Mouse (Mus musculus) T-helper 17 cell (primary cell): ENCODE measurements around the gene Asgr1.

Experiments
- in situ Hi-C, 2 experiments: fragments of 300-600 bp; cut with MboI, MseI; formaldehyde crosslinking; loops; 1 replicate in 1 of 2; 2 replicates in 1 of 2; pipeline ENCODE4 v1.15.1; 2025; ENCODE audit warnings: high pct_unique_total_duplicates in 2 of 2

Asgr1 gene

GRCm38 (mm10) chr11:70059930-70060329 lies 6.0 kb downstream of the Asgr1 start:
- in situ Hi-C loops = loop anchor here in 1 of 2 experiments (5.0 to 10.0 kb wide), 2 partner anchors 115 to 137 kb away; no protein-coding TSS in a partner anchor

- in situ Hi-C loops = no loop called here
Observed at GRCm38 (mm10) chr11:70063053-70063452, 9.2 kb downstream of the Asgr1 start.

GRCm38 (mm10) chr11:70066701-70067100 lies 12.8 kb downstream of the Asgr1 start:
- in situ Hi-C loops = no loop called here

- in situ Hi-C loops = no loop called here
Observed at GRCm38 (mm10) chr11:70068245-70068644, 14.4 kb downstream of the Asgr1 start.

- in situ Hi-C loops = loop anchor here in 1 of 2 experiments (5.0 kb wide), 1 partner anchor 97 kb away; no protein-coding TSS in a partner anchor
Observed at GRCm38 (mm10) chr11:70070057-70070456, 16.2 kb downstream of the Asgr1 start.

DNA sequence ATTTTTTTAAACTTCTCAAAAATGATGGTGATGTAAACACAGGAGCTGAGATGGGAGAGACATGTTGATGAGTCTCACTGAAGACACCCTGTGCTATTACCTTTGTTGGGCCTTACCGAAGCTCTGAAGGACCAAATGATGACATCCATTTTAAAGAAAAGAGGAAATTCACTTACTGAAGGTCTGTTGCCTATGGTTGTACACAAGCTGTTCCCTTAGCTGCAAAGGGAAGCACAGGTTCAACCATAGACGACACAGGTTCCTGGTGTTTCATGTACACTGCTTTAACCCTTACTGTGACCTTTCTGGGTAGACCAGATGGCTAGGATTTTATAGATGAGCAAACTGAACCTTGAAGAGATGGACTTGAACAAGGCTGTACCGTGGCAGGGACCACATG lies 16.7 kb downstream of the Asgr1 start:
- in situ Hi-C loops = loop anchor here in 1 of 2 experiments (5.0 kb wide), 1 partner anchor 97 kb away; no protein-coding TSS in a partner anchor

- in situ Hi-C loops = loop anchor here in 1 of 2 experiments (5.0 kb wide), 1 partner anchor 93 kb away; no protein-coding TSS in a partner anchor
Observed at GRCm38 (mm10) chr11:70074379-70075071, 20.6 kb downstream of the Asgr1 start.

GRCm38 (mm10) chr11:70075581-70075980 lies 21.7 kb downstream of the Asgr1 start:
- in situ Hi-C loops = no loop called here

GRCm38 (mm10) chr11:70077441-70077840 lies 23.6 kb downstream of the Asgr1 start:
- in situ Hi-C loops = no loop called here

DNA sequence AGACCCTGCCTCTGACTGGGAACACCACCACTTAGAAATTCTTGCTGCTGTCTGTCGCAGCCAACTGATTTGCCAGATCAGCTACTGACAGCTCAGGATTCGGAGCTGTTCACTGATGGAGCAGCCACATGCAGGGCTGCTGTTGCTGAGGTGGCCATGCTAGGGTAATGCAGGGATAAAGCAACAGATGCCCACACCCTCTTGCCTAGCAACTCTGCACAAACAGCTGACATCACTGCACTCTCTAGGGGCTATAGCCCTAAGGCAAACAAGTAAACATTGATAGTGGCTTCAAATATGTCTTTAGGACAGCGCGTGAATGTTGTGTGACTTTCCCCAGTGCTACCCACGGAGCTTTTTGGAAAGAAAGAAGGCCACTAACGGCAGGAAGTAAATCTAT lies 25.3 kb downstream of the Asgr1 start:
- in situ Hi-C loops = no loop called here

GRCm38 (mm10) chr11:70079928-70080327 lies 26.0 kb downstream of the Asgr1 start:
- in situ Hi-C loops = no loop called here

DNA sequence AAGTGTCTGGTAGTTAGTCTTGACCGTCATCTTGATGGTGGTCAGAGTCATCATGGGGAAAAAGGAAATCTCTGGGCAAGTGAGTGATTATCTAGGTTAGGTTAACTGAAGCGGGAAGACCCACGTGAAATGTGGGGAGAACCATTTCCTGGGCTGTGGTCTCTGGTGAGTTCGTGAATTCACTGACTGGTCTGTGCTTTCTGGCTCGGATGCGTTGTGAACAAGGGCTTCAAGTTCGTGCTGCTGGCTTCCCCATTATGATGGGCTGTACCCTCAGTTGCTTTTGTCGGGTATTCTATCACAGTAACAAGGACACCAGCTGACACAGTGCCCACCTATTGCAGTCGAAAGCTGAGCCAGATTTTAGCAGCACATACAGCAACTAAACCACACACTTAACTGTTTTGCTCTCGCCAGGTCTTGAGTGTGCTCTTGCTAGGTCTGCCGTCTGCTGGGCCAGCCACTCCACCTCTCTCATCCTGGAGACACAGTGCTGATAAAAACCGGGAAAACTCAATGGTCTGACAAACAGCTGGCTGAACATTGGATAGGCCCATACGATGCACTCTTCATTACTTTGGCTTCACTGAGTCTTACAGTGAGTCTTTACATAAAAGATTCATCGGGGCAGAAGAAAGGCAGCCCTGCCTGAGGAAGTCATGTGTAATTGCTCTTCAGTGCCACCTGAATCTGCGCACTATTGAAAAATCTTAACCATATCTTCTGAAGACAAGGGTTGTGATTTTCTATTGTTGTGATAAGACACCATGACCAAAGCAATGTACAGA lies 27.1 kb downstream of the Asgr1 start:
- in situ Hi-C loops = no loop called here

DNA sequence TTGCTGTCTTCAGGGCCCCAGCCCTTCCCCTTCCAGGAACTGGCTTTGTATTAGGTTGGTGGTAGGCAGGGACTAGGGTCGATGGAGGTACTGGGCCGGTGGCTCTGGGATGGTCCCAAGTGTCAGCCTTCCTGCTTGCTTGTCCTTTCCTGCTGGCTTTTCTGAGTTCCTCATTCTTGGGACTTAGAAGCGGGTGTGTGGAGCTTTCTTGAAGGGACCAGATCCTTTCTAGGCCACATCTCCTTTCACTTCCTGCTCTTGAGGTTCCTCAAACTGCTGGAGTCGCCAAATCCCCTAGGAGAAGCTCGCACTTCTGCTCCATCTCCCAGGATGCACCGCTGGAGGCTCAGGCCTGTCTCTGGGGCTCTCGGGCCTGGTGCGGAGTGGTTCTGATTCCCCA lies 30.7 kb downstream of the Asgr1 start:
- in situ Hi-C loops = no loop called here

GRCm38 (mm10) chr11:70091986-70092783 lies 38.3 kb downstream of the Asgr1 start, which contains the start of gene Asgr2:
TSS of gene Asgr2 (plus strand) at chr11:70092644.
- in situ Hi-C loops = no loop called here

DNA sequence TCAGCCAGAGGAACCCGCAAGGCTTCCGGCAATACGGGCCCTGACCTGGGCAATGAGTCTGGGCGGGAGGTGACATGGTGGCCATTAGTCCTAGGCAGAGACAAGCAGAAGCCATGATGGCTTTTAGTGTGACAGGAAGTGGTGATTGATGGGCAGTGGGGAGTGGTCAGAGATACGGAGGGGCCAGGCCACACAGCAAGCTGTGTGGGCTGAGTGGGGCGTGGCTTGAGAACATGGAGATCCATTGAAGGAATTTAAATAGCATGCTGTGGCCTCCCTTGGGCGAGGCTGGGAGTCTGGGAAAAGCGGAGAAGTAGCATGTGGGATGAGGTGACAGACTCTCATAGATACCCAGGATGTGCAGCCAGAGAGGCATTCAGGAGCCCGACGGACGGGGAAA lies 43.5 kb downstream of the Asgr1 start:
- in situ Hi-C loops = no loop called here

DNA sequence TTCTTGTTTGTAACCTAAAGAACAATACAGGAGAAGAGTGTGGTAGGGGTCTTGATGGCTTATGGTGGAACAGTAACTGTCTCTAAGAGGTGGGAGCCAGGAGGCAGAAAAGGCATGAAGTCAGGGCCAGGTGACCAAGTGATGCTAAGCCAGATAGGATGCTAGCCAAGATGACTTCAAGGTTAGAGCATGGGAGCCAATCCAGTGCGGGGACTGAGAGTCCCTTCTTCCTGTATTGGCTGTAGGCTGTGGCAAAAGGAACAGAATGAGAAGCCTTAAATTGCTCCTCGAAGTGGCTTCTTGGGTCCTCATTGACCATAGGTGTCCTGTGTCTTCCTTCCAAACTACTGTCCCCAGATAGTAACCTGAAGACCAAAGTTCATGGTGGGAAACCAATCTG lies 45.2 kb downstream of the Asgr1 start:
- in situ Hi-C loops = no loop called here

- in situ Hi-C loops = loop anchor here in 1 of 2 experiments (5.0 kb wide), 1 partner anchor 48 kb away; the partner anchor contains the start of gene Asgr1
Observed at GRCm38 (mm10) chr11:70099809-70100208, 45.9 kb downstream of the Asgr1 start.

DNA sequence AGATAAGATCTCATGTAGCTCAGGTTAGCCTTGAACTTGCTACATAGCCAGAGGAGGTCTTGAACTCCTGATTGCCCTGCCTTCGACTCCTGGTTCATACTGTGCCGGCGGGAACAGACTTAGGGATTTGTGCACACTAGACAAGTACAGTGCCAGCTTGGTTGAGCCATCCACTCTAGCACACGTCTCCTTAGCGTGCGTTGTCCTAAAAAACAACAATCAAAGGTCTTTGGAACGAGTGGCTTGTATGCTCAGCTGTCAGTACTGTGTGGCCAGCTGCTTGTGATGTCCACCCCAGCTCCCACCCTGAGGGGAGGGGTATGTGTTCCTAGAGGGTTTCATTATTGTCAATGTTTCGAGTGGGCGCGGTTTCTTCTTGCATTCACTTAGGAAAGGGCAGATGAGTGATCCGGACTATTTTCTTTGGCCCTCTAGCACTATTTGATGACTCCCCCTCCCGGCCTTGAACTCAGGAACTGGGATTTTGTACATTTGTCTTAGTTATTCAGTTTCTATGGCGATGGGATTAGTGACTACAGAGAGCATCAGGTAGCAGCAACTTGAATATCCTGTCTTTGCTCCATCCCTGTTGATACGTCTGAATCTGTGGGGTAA lies 49.9 kb downstream of the Asgr1 start:
- in situ Hi-C loops = loop anchor here in 1 of 2 experiments (5.0 kb wide), 1 partner anchor 52 kb away; the partner anchor contains the start of gene Asgr1

DNA sequence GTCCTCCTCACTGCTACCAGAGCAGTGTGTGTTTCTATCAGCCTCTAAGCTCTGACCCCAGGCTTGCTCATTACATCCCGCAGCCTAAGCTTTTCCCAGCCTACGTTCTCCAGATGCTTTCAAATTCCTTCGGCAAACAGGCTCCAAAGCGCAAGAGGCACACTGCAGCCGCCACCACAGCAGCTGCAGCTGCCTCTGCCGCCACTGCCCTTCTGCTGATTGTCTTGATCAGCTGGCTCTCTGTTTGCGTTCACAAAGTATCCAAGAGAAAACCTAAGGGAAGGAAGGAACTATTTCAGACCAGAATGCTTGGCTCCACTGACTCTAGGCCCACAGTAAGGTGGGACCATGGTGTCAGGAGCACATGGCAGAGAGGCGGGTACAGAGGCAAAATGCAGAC lies 53.2 kb downstream of the Asgr1 start:
- in situ Hi-C loops = no loop called here
